Mouse (Mus musculus): Measurements from ENCODE around the gene Miga2.
"Not testable (repeated sequence)": the region's sequence is repeated elsewhere in the genome, so short reads cannot be mapped to it uniquely, and the experiment has no call there.

The Miga2 gene

DNA sequence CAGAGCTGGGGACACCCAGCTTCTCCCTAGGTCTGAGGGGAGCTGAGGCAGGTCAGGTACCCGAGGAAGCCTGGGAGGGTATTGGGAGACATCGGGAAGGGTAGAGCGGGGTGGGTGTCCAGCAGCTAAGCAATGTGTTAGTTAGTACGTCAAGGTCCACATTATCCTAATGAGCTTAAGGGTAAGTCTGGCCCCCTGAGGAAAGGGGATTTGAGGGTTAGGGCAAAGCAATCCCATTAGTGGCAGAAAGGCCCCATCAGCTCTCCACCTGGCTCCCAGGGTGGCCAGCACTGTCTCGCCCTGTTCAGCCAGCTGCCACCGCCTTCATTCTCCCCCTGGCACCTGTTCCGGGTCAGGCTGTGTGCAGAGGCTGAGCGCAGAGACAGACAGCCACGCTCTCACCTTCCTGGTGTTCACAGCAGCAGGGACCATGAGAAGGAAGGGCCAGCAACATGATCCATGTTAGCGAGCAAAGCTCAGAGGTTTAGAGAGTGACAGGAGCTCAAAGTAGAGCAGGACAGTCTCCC is 34.0 kb downstream of the Miga2 start:
- DNase-seq (ENCODE audit: low read depth, low spot score): no peak

DNA sequence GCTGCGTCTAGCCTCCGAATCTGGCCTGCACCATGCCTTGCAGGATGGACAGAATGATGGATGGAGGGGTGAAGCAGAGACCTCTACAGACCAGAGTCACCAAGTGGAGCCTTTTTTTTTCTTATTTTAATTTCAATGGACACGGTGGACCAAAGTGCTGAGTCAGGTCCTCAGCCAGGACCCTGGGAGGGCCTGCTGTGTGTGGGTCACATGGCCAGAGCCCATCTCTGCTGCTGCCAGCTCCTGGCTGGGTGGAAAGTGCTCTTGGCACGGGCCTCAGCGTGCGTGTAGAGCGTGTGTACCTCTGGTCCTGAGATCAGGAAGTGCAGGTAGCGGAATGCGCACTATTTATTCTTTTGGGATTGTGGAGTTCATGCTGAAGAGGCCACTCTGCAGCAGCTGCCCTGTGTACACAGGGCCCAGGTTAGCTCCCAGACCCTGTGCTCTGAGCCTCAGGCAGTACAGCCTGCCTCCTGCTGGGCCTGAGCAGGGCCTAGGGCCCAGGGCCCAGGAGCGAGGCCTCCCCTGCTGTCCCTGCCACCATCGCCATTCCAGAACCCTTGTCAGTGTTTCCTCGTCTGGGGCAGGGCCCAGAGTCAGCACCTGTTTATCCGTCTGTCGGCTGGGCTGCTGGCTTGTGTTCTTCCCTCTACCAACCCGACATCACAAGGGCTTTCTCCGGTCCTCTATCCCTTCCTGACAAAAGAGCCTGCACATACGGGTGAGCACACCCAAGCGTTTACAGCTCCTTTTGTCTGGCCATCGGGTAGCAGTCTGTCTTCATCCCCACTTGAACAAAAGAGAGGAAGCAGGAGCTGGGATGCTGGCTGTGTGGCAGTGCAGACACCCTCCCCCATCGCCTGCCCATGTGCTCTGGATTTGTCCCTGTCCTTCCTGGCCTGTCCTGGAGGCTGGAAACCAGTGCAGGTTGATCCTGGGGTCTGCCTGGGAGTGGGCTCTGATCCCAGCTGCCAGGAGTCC is 35.4 kb downstream of the Miga2 start:
- DNase-seq (ENCODE audit: low read depth, low spot score): no peak

DNA sequence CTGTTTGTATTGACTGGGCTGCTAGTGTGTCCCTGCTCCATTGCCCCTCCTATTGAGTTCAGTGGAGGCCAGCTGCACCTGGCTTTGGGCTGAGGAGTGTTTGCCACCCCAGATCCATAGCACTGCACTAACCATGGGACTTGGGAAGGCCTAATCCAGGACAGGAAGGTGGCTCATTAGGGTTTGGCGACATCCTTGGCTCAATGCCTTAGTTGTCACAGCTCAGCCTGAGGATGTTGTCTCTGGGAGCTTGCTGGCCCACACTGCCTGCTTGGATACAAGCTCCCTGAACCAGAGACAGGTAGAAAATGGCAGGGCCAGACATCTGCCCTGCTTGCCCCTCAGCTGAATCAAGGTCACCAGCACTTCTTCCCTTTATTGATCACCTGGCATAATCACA is 37.5 kb downstream of the Miga2 start:
- no peak for DNase-seq (ENCODE audit: low read depth, low spot score)

DNA sequence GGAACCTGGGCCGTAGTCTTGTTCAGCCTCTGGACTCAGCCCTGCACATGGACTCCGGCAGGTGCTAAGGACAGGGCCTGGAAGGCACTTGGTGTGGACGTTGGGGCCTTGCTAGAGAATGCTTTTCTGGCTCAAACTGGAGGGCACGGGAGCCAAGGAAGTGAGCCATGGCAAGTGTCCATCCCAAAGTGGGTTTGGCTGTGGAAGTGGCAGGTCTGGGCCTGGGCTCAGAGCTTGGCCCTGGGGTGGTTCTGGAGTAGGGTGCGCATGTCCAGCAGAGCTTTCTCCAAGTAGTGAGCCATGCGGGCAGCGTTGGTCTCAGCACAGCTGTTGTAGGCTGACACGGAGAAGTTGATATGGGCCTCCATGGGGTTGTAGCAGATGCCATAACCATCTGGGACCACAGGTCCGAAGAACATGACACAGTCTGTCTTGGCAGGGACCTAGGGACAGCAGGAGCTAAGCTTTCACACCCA is 38.4 kb downstream of the Miga2 start:
- DNase-seq (ENCODE audit: low read depth, low spot score): no peak

DNA sequence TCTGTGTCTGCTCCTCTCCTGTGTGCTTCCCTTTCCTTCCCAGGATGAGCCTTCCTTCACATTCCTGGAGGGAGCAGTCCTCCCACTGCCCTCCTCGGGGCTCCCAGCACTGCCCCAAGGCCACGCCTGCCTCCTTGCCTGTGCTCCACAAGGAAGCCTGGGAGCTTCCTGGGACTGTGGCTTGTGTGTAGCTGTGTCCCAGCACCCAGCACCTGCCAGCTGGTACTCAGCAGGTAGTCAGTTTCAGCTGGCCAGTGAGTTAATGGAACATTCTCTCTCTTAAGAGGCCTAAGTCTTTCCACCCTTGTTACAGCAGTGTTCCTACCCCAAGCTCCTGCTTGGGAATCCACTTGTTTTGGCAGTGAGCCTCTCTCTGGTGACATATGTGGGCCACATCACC is 38.8 kb downstream of the Miga2 start:
- DNase-seq (ENCODE audit: low read depth, low spot score): no peak

DNA sequence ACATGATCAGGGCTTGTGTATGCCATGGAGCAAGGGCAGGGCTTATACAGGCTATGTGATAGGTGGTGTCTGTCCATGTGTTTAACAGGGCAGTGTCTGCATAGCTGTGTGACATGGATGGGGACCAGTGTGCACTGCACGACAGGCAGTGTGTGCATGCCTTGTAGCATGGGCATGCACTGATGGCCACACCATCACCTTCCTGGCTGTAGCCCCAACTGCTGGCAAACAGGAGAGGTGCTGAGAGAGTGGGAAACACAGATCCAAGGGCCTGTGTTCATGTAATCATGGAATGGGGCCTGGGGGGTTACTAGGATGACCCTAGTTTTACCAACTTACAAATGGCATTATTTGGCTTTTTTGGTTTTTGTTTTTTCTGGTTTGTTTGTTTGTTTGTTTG is 39.8 kb downstream of the Miga2 start:
- no peak for DNase-seq (ENCODE audit: low read depth, low spot score)

DNA sequence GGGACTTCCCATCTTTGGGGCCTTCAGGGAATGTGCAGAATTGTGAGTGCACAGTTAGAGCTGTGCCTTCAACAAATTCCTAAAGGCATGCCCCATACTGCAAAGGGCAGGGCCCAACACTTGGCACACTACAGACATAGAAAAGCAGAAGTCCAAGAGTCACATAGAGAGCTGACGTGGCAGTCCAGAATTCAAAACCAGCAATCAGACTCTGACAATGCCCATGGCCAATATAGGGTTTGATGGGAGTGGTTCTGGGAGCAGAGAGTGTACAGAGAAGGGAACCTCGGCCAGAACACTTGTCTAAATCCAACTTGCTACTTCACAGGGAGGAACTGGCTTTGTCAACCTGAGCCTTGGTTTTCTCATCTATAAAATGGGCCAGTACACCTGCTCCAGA is 43.2 kb downstream of the Miga2 start:
- no peak for DNase-seq (ENCODE audit: low read depth, low spot score)

DNA sequence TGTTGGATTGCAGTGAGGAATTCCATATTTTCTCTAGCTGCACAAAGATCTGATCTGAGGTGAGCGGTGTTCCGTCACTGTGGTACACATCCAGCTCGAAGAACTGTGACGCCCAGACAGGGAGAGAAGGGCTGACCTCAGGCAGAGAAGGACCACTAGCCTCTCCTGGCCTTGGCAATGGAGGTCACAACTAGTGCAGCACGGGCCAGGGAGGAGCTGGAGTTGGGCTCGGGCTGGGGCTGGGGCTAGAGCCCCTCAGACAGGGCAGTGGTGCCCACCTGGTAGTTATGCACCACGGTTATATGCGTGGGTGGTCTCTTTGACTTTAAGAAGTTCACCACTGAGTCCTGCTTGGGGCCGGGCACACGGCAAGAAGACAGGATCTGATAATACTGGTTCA is 43.7 kb downstream of the Miga2 start:
- DNase-seq (ENCODE audit: low read depth, low spot score): no peak

DNA sequence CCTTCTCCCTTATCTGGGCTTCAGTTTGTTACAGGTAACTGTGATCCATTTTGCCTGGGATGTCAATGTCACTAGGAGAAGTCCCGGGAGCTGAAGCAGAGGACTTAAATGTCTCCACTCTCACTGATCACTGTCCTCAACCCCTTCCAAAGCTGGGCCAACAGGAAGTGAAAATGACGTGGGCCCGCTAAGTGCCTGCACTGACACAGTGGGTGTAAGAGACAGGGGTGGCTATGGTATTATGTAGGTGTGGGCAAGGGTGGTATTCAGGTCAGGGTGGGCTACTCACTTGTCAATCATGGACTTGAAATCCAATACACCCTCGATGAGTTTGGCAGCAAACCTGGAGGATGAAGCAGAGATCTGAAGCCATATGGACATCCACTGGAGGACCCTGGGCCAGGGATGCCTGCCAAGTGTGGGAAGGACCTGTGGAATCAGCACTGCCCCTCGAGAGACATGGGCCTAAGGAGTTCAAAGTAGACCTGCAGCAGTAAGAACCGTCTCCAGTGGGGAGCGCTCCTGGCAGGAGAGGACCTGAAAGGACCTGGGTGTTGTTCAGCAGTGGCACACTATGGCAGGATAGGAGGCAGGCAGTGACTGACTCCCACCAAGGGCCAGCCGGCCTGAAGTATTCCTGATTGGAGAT is 44.5 kb downstream of the Miga2 start:
- no peak for DNase-seq (ENCODE audit: low read depth, low spot score)

DNA sequence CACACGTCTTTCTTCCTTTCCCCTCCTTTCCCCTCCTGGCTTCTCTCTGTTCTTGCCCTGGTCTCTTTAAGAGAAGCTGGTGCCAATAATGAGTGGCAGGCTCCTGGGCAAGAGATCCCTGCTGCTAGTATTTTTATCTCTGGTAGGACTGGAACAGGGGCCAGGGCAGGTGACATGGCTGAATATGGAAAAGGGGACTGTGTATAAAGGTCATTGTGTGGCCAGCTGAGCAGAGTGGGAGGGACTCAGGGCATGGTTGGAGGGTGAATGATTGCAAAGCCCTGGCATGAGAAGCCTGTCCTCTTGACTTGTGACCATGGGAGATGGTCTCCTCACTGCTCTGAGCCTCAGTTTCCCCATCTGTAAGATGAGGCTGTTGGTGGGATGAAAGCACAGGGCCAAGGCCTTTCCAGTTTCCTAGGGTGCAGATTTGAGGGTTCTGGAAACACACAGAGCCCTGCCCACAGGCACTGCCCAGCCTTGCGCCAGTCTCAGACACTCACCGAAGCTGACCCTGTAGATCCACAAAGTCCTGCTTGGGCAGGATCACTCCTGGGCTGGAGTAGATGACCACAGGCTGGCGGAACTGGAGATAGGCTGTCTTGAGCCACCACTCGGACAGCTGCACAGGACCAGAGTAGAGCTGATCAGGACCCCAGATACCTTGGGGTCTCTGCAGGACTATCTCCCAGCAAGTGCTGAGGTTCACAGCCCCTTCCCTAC is 45.6 kb downstream of the Miga2 start:
- DNase-seq (ENCODE audit: low read depth, low spot score): no peak

DNA sequence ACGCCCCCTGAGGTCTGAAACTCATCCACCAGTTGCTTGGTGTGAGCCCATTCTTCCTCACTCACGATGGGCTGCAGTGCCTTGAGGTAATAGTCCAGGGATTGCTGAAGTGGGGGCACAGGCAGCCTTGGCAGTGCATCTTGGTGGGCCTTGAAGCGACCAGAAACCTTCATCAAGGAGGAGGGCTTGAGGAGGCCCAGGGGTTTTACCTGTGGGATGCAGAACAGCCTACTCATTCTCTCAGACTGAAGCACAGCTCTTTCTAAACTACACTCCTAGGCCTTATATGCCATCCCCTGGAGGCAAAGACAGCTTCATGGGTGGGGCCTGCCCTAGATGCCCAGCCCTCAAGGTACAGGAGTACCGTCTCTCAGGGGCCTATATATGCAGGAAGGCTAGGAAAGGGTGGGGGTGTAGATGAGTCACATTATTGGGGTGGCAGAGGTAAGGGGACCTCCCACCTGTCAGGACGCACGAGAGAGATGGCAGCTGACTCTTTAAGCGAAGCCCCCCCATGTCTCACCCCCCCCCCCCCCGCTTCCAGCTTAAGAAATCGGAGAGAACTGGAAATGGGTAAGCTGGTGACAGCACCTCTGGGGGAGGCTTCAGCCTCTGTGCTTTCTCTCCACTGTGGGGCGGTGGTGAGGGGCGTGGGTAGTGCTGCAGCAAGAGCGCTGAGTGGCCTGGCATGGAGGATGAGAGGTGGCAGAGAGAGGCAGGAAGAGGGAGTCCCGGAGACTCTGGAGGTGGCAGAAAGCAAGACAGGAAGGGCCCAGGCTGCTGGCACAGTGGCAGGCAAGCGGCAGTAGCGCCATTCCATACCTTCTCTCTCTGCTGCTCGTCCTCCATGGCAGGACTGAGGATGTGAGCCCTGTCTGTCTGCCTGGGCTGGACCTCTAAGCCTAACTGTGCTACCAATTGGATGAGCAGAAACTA is 49.3 kb downstream of the Miga2 start:
- DNase-seq (ENCODE audit: low read depth, low spot score): no peak

DNA sequence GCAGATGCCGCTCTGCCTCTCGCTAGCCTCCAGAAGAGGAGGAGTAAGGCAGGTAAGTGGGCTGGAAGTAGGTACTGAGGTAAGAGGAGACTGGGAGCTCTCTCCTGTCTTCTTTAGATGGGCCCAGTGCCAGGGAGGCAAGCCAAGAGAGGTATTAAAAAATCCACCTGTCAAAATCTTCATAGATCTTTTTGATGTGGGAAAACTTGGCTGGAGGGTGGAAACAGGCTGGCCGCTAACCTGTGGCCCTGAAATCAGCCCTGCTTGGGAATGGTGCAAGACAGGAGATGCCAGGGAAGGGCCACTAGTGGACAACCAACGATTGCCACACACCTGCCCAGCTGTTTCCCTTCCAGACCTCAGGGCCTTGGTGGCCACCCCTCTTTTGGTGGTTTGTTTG is 50.1 kb downstream of the Miga2 start:
- no peak for DNase-seq (ENCODE audit: low read depth, low spot score)

DNA sequence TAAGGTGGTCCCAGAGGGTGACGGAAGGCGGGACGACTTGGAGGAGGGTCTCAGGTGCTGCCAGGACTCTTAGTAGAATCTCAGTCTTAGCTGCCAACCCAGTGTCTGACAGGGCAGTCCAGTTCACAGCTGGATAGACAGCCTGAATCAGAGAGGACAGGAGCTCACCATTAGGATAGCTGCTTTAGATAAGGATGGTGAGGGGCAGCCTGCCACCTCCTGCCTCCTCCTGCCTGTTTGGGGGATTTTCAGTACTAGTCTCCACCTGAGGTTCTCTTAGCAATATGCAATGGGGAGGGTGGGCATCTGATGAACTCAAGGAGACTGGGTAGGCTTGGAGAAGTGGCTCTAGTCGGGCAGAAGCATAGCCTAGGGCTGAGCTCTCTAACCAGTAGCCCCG is 50.6 kb downstream of the Miga2 start:
- DNase-seq (ENCODE audit: low read depth, low spot score): no peak

DNA sequence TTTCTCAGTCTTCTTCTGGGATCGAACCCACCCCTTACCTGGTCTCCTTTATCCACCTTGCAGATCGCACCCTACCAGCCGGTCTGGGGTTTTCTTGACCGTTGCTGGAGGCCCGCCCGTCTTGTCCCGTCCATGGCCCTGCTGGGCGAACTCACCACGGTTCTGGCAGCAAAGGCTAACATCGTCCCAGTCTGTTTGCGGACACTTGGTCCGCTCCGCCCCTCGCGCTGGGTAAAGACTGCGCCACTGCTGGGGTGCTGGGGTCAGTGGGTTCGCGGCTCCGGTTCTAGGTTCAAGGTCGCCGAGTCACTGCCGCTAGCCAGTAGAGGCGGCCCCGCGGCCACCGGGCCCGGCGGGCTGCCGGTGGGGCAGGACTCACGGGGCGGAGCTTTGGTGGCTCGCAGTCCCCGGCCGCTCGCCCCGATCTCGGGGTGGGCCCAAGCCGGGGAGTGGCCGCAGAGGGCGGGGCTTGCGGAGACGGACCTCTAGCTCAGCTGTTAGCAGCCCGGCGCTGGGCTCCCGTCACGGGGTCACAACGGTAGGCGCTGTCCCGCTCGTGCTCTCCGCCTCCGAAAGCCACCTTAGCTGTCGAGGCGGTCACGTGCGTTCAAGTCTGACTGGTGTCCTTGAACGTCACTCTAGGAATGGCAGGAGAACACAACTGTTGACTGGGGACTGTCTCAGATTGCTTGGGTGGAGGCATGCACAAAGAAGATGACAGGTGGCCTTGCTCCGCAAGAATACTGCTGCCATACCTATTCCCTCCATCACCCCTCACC is 51.3 kb downstream of the Miga2 start, which contains the start of gene Crat:
Crat (minus strand) TSS at position 657 of the 779 bp plus-strand sequence.
- peak; percentile 74 for DNase-seq (ENCODE audit: low read depth, low spot score)

DNA sequence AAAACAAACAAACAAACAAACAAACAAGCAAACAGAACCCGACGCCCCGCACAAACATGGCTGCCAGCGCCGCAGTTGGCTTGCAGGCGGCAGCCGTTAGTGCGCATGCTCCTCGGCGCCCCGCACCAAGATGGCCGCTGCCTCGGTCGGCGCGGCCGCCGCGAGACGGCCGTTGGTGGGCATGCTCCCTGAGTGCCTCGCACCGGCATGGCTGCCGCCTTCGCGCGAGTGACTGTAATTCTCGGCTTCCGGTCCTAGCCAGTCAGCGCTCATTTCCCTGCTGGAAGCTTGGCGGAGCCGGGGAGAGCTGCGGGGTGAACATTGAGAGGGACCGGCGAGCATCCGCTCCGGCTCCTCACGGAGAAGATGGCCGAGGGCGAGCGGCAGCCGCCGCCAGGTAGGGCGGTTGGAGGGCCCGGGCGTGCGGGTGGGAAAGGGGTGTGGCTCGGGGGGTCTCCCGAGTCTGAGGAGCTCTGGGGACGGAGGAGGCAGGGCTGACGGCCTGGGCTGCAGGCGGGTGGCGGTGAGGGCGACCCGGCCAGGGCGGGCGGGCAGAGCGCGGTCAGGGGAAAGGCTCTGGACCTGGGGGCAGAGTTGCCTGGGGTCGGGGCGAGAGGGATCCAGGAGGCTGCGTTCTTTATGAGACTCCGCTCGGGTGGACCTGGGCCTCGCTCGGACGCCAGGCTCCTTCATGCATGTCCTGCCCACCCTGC is 52.1 kb downstream of the Miga2 start, which contains the start of gene Ptpa:
Ptpa (plus strand) TSS at position 104 of the 713 bp plus-strand sequence.
- DNase-seq (ENCODE audit: low read depth, low spot score): peak; percentile 92

DNA sequence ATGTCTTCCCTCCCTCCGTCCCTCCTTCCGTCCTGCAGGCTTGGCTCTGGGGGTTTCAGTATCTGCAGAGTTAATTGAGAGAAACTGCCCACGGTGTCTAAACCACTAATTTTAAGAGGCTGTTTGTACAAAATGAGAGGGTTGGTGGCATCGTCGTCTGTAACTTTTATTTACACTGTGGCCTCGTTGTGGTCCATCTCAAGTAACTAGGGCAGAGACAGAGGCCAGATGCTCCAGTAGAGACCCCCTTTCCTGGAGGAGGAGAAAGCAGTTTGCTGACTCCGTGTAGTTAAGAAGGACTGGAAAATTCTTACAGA is 52.6 kb downstream of the Miga2 start:
- DNase-seq (ENCODE audit: low read depth, low spot score): peak; percentile 20

DNA sequence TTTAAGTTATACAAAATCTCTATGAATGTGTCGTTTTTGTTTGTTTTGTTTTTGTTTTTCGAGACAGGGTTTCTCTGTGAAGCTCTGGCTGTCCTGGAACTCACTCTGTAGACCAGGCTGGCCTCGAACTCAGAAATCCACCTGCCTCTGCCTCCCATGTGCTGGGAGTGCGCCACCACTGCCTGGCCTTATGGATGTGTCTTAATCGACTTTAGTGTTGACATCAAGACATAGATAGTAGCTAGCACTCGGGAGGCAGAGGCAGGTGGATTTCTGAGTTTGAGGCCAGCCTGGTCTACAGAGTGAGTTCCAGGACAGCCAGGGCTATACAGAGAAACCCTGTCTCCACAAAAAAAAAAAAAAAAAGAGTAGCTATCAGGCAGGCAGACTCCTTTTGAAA is 53.1 kb downstream of the Miga2 start:
- not testable (repeated sequence) for DNase-seq (ENCODE audit: low read depth, low spot score)

DNA sequence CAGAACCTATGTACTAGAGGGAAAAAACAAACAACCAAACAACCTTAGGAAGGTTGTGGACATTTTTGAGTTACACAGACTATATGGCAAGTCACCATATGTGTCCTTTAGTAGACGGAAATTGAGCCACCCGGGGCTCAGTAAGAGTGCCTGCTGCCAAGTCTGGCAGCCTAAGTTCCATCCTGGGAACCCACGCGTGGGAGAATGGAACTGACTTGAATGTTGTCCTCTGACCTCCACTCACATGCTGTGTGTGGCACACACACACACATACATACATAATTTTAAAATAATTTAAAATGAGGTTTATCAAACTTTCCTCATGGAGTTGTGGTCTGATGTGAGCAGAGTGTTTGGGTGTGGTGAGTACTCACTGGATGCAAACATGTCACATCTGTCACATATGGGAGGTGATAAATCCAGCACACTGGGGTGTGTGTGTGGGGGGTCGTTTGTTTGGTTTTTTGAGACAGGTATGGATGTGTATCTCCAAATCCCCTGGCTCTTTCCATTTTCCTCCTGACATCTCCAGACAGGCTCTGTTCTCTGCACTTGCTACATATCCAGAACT is 53.6 kb downstream of the Miga2 start:
- DNase-seq (ENCODE audit: low read depth, low spot score): no peak

DNA sequence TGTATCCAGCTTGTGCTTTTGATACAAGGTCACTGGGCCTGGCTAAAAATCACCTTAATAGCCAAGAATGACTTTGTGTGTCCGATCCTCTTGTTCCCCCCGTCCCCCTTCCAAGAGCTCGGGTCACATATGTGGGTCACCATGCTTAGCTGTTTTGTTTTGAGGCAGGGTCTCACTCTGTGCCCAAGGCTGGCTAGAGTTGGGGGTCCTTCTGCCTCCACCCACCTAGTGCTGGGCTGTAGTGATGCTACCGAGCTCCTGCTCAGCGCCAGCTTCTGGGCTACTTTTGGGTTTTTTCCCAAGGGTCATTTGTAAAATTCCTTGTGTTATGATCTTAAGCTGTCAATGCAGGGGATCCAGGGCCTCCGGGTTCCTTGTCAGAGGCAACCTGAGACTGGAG is 54.2 kb downstream of the Miga2 start:
- no peak for DNase-seq (ENCODE audit: low read depth, low spot score)
